Mouse (Mus musculus): ENCODE data around the gene Sdcbp2.

- TF ChIP-seq GATA1 (IDR thresholded peaks at IDR 0.05; ENCODE audit: borderline replicate concordance, low read length) = no peak
- no peak for TF ChIP-seq FLI1 (IDR thresholded peaks at IDR 0.05; ENCODE audit: low read length)
Observed at GRCm38 (mm10) chr2:151535961-151536617, 36.3 kb upstream of the Sdcbp2 start.
